Mouse (Mus musculus) midbrain, embryonic 12.5 days (tissue): ENCODE results near the gene Pou2f3. TPM values are rescaled to one million over a fixed set of nuclear protein-coding genes. Genes with fewer than 3 reads are reported as not detected.
A peak's percentile ranks its signal among the peaks of the same experiment; 100 is the strongest.

ENCODE experiments used
- ATAC-seq: fragments of 200-750 bp; cut with Nextera tagmentation; 2 replicates; pipeline ENCODE4 v1.8.0; 2017; ENCODE audit warnings: low read depth, moderate TSS enrichment, moderate library complexity; ENCODE audit not compliant: low FRiP score
- H3K27ac ChIP-seq: fragments of 300-500 bp; sonication (generic); replicated peaks from 2 replicates; pipeline ENCODE4 v1.5.1; 2016; ENCODE audit warnings: mild to moderate bottlenecking
- H3K27me3 ChIP-seq: fragments of 300-500 bp; sonication (generic); 2 replicates; pipeline ENCODE4 v1.6.1; 2016; ENCODE audit warnings: mild to moderate bottlenecking
- H3K36me3 ChIP-seq: fragments of 300-500 bp; sonication (generic); 2 replicates; pipeline ENCODE4 v1.6.1; 2016
- H3K4me1 ChIP-seq: fragments of 300-500 bp; sonication (generic); 2 replicates; pipeline ENCODE4 v1.6.1; 2016
- H3K4me2 ChIP-seq: fragments of 300-500 bp; sonication (generic); replicated peaks from 2 replicates; pipeline ENCODE4 v1.6.1; 2016; ENCODE audit warnings: mild to moderate bottlenecking, moderate library complexity
- H3K4me3 ChIP-seq: fragments of 300-500 bp; sonication (generic); 2 replicates; pipeline ENCODE4 v1.5.1; 2016; ENCODE audit warnings: mild to moderate bottlenecking
- H3K9ac ChIP-seq: fragments of 300-500 bp; sonication (generic); replicated peaks from 2 replicates; pipeline ENCODE4 v1.6.1; 2016; ENCODE audit warnings: mild to moderate bottlenecking, moderate library complexity
- H3K9me3 ChIP-seq: fragments of 300-500 bp; sonication (generic); 2 replicates; pipeline ENCODE4 v1.6.1; 2016; ENCODE audit warnings: mild to moderate bottlenecking
- WGBS: fragments of 180-500 bp; shearing (Covaris S2); methylation state at CpG from one replicate; pipeline ENCODE4 v1.1.7; 2016; 5-methylcytosine and 5-hydroxymethylcytosine counted together
- polyA plus RNA-seq: library from polyadenylated mRNA; unstranded; fragments of >200 nt; fragmentation: Nextera tagmentation; extraction: Ambion mirVana; gene quantifications from 2 replicates; pipeline ENCODE4 v1.2.1, GENCODE M21; 2016

Gene Pou2f3
- polyA plus RNA-seq, 1 experiment from 2014 or later = not detected

GRCm38 (mm10) chr9:43238631-43239545 is 28.7 kb upstream of the Pou2f3 start:
- Histone ChIP-seq H3K27ac (no peak overlapping the region), H3K9ac (peak overlapping the region; percentile 63), H3K9me3 (no peaks in the 10 kb centered on the region), H3K27me3 (peaks cover 56% of the 10 kb centered on the region), H3K4me1 (peaks cover 29% of the 10 kb centered on the region), H3K4me2 (peak overlapping the region; percentile 83), H3K4me3 (peak overlapping the region; percentile 62), H3K36me3 (no peaks in the 10 kb centered on the region)
- under 1% methylated on average over 50 of the region's 51 CpGs for WGBS
- ATAC-seq = peak; percentile 23

GRCm38 (mm10) chr9:43238167-43238566 is 28.0 kb upstream of the Pou2f3 start:
- Histone ChIP-seq H3K4me2 (peak overlapping the region; percentile 83), H3K36me3 (no peaks in the 10 kb centered on the region), H3K9ac (no peak overlapping the region), H3K27me3 (peaks cover 56% of the 10 kb centered on the region), H3K4me3 (peak overlapping the region; percentile 62), H3K27ac (no peak overlapping the region), H3K4me1 (peaks cover 29% of the 10 kb centered on the region), H3K9me3 (no peaks in the 10 kb centered on the region)
- ATAC-seq = no peak
- WGBS = 43% methylated on average over 2 of the region's 2 CpGs

GRCm38 (mm10) chr9:43237111-43237775 is 27.1 kb upstream of the Pou2f3 start:
- 56% methylated on average over 7 of the region's 7 CpGs for WGBS
- peaks cover 51% of the 10 kb centered on the region for H3K27me3 ChIP-seq
- peaks cover 31% of the 10 kb centered on the region for H3K4me1 ChIP-seq
- ATAC-seq = no peak
- H3K36me3 ChIP-seq = no peaks in the 10 kb centered on the region
- H3K9ac ChIP-seq = no peak overlapping the region
- no peak overlapping the region for H3K4me3 ChIP-seq
- H3K27ac ChIP-seq = no peak overlapping the region
- H3K4me2 ChIP-seq = 0 out of 2 replicates have a peak overlapping the region, but pooled peaks have one; percentile 83
- no peaks in the 10 kb centered on the region for H3K9me3 ChIP-seq

- no peaks in the 10 kb centered on the region for H3K36me3 ChIP-seq
- H3K9ac ChIP-seq = no peak overlapping the region
- H3K4me1 ChIP-seq = peaks cover 37% of the 10 kb centered on the region
- WGBS = 88% methylated on average over 7 of the region's 7 CpGs
- ATAC-seq = no peak
- H3K27me3 ChIP-seq = peaks cover 46% of the 10 kb centered on the region
- H3K9me3 ChIP-seq = no peaks in the 10 kb centered on the region
- H3K4me3 ChIP-seq = no peak overlapping the region
- no peak overlapping the region for H3K4me2 ChIP-seq
- no peak overlapping the region for H3K27ac ChIP-seq
Observed at GRCm38 (mm10) chr9:43236576-43236975, 26.4 kb upstream of the Pou2f3 start.

GRCm38 (mm10) chr9:43236106-43236505 is 25.9 kb upstream of the Pou2f3 start:
- WGBS = 76% methylated on average over 1 of the region's 1 CpGs
- H3K9me3 ChIP-seq = no peaks in the 10 kb centered on the region
- no peaks in the 10 kb centered on the region for H3K36me3 ChIP-seq
- ATAC-seq = no peak
- H3K4me2 ChIP-seq = no peak overlapping the region
- H3K4me3 ChIP-seq = no peak overlapping the region
- H3K4me1 ChIP-seq = peaks cover 39% of the 10 kb centered on the region
- H3K27ac ChIP-seq = no peak overlapping the region
- no peak overlapping the region for H3K9ac ChIP-seq
- H3K27me3 ChIP-seq = peaks cover 42% of the 10 kb centered on the region

- Histone ChIP-seq H3K9ac (no peak overlapping the region), H3K27ac (no peak overlapping the region), H3K27me3 (peaks cover 37% of the 10 kb centered on the region), H3K4me1 (peaks cover 35% of the 10 kb centered on the region), H3K4me3 (no peak overlapping the region), H3K4me2 (no peak overlapping the region), H3K9me3 (no peaks in the 10 kb centered on the region), H3K36me3 (no peaks in the 10 kb centered on the region)
- ATAC-seq = no peak
- 88% methylated on average over 6 of the region's 6 CpGs for WGBS
Observed at GRCm38 (mm10) chr9:43235336-43235735, 25.2 kb upstream of the Pou2f3 start.

GRCm38 (mm10) chr9:43234496-43234895 is 24.3 kb upstream of the Pou2f3 start:
- WGBS = 86% methylated on average over 5 of the region's 5 CpGs
- no peak overlapping the region for H3K4me2 ChIP-seq
- H3K27me3 ChIP-seq = peaks cover 33% of the 10 kb centered on the region
- ATAC-seq = no peak
- H3K27ac ChIP-seq = no peak overlapping the region
- no peaks in the 10 kb centered on the region for H3K9me3 ChIP-seq
- H3K4me1 ChIP-seq = peaks cover 31% of the 10 kb centered on the region
- no peaks in the 10 kb centered on the region for H3K36me3 ChIP-seq
- no peak overlapping the region for H3K4me3 ChIP-seq
- no peak overlapping the region for H3K9ac ChIP-seq

GRCm38 (mm10) chr9:43233515-43233914 is 23.3 kb upstream of the Pou2f3 start:
- H3K36me3 ChIP-seq = no peaks in the 10 kb centered on the region
- no peak overlapping the region for H3K27ac ChIP-seq
- 94% methylated on average over 1 of the region's 1 CpGs for WGBS
- no peak overlapping the region for H3K9ac ChIP-seq
- no peaks in the 10 kb centered on the region for H3K9me3 ChIP-seq
- no peak overlapping the region for H3K4me3 ChIP-seq
- peaks cover 23% of the 10 kb centered on the region for H3K27me3 ChIP-seq
- ATAC-seq = no peak
- peaks cover 22% of the 10 kb centered on the region for H3K4me1 ChIP-seq
- no peak overlapping the region for H3K4me2 ChIP-seq

GRCm38 (mm10) chr9:43233044-43233443 is 22.9 kb upstream of the Pou2f3 start:
- 70% methylated on average over 5 of the region's 5 CpGs for WGBS
- no peak overlapping the region for H3K9ac ChIP-seq
- H3K4me1 ChIP-seq = peaks cover 17% of the 10 kb centered on the region
- H3K4me3 ChIP-seq = no peak overlapping the region
- no peak for ATAC-seq
- no peak overlapping the region for H3K4me2 ChIP-seq
- H3K36me3 ChIP-seq = no peaks in the 10 kb centered on the region
- no peaks in the 10 kb centered on the region for H3K9me3 ChIP-seq
- H3K27me3 ChIP-seq = peaks cover 18% of the 10 kb centered on the region
- H3K27ac ChIP-seq = no peak overlapping the region

GRCm38 (mm10) chr9:43232286-43232685 is 22.1 kb upstream of the Pou2f3 start:
- peaks cover 11% of the 10 kb centered on the region for H3K27me3 ChIP-seq
- ATAC-seq = no peak

GRCm38 (mm10) chr9:43231805-43232204 is 21.6 kb upstream of the Pou2f3 start:
- Histone ChIP-seq H3K4me2 (no peak overlapping the region), H3K4me1 (peaks cover 9% of the 10 kb centered on the region), H3K27me3 (peaks cover 6% of the 10 kb centered on the region), H3K9me3 (no peaks in the 10 kb centered on the region), H3K9ac (no peak overlapping the region; the same call in 1 of the 2 replicates), H3K27ac (peak overlapping the region; percentile 8; the same call in 1 of the 2 replicates), H3K36me3 (no peaks in the 10 kb centered on the region), H3K4me3 (no peak overlapping the region)
- no peak for ATAC-seq
- WGBS = 80% methylated on average over 4 of the region's 4 CpGs

More at GRCm38 (mm10) chr9:43232286-43232685, 22.1 kb upstream of the Pou2f3 start:
- Histone ChIP-seq H3K9ac (no peak overlapping the region; the same call in 1 of the 2 replicates), H3K4me1 (peaks cover 11% of the 10 kb centered on the region), H3K27ac (no peak overlapping the region), H3K36me3 (no peaks in the 10 kb centered on the region), H3K9me3 (no peaks in the 10 kb centered on the region), H3K4me3 (no peak overlapping the region), H3K4me2 (no peak overlapping the region)
- 4% methylated on average over 5 of the region's 5 CpGs for WGBS

- no peaks in the 10 kb centered on the region for H3K9me3 ChIP-seq
- no peak overlapping the region for H3K4me2 ChIP-seq
- no peak for ATAC-seq
- peaks cover 11% of the 10 kb centered on the region for H3K4me1 ChIP-seq
- H3K36me3 ChIP-seq = no peaks in the 10 kb centered on the region
- WGBS = 70% methylated on average over 4 of the region's 4 CpGs
- no peak overlapping the region for H3K27ac ChIP-seq
- H3K27me3 ChIP-seq = no peaks in the 10 kb centered on the region
- no peak overlapping the region for H3K4me3 ChIP-seq
- H3K9ac ChIP-seq = no peak overlapping the region
Observed at GRCm38 (mm10) chr9:43230886-43231285, 20.7 kb upstream of the Pou2f3 start.
